ENCODE assay signal across 18 mouse cellular contexts in genomic region chr11:32230220-32230619, GRCm38 (mm10). TPM values are rescaled to one million over a fixed set of nuclear protein-coding genes. Genes with fewer than 3 reads are reported as not detected.
A peak's percentile ranks its signal among the peaks of the same experiment; 100 is the strongest.
DNase-seq lines count a peak whose midpoint lies in the region; ATAC-seq and TF ChIP-seq lines count a peak whose summit lies in the region.
"Had no signal": no experiment of that assay in that cellular context is flagged by ENCODE, and none has a peak within 500 bp of the region (broad histone marks: within the 10 kb centered on the region; RNA-seq: fewer than 3 reads in every experiment).

No protein-coding gene starts in this region.

- H3K36me3 ChIP-seq in kidney, postnatal 0 days (ENCODE audit: insufficient read depth, low read length): peaks cover 40% of the 10 kb centered on the region
- H3K36me3 ChIP-seq in liver, embryonic 13.5 days: peaks cover 73% of the 10 kb centered on the region

- 79% methylated on average over 4 of the region's 4 CpGs for WGBS in kidney, postnatal 0 days
- WGBS in liver, embryonic 13.5 days (ENCODE audit: insufficient replicate concordance): 78% methylated on average over 4 of the region's 4 CpGs

- no peak overlapping the region for H3K27ac ChIP-seq in kidney, postnatal 0 days
- H3K27ac ChIP-seq in liver, embryonic 13.5 days: peak overlapping the region; percentile 47
- H3K27ac ChIP-seq: heart, embryonic 10.5 days; kidney, embryonic 15.5 days; neural tube, embryonic 13.5 days had no signal

- ATAC-seq in kidney, postnatal 0 days (replicated peaks; ENCODE audit: low FRiP score, low read depth): no peak
- no peak for ATAC-seq in liver, embryonic 13.5 days (ENCODE audit: low read depth)
- ATAC-seq: CD4-positive, CD25-positive, alpha-beta regulatory T cell, adult 4 months; midbrain, embryonic 16.5 days had no signal

- DNase-seq in kidney, postnatal 0 days (ENCODE audit: low spot score): no peak
- no peak for DNase-seq in kidney, adult 18-20 months
- no peak for DNase-seq in liver, embryonic 13.5 days
- no peak for DNase-seq in liver
- peak; percentile 64 to 74 for DNase-seq in cerebellum, adult 18-20 months
- DNase-seq in cerebellum, adult 9-11 months: peak; percentile 69
- DNase-seq in spleen, postnatal 36 days (ENCODE audit: low spot score in 2 of 2): no peak
- DNase-seq: adrenal gland, postnatal 36 days; heart, postnatal 36 days; retina, postnatal 1 day; thymus, adult 2 months had no signal

- no peaks in the 10 kb centered on the region for H3K9me3 ChIP-seq in kidney, postnatal 0 days (replicated peaks; ENCODE audit: low read length)
- H3K9me3 ChIP-seq in liver, embryonic 13.5 days (replicated peaks): no peaks in the 10 kb centered on the region
- H3K9me3 ChIP-seq: heart, embryonic 10.5 days; kidney, embryonic 15.5 days; liver, embryonic 15.5 days; neural tube, embryonic 13.5 days had no signal

- peak; percentile 7; the same call in 1 of the 2 replicates for TF ChIP-seq CTCF in kidney, postnatal 0 days (IDR thresholded peaks at IDR 0.05; ENCODE audit: low read depth)

- no peak overlapping the region for H3K4me3 ChIP-seq in kidney, postnatal 0 days (replicated peaks; ENCODE audit: low read depth, low read length)
- H3K4me3 ChIP-seq in liver, embryonic 13.5 days (replicated peaks): no peak overlapping the region
- H3K4me3 ChIP-seq: heart, embryonic 10.5 days; kidney, embryonic 15.5 days; liver, embryonic 15.5 days; neural tube, embryonic 13.5 days had no signal

- H3K4me1 ChIP-seq in kidney, postnatal 0 days (replicated peaks; ENCODE audit: insufficient read depth, low read length): peaks cover 10% of the 10 kb centered on the region; the same call in 1 of the 2 replicates
- H3K4me1 ChIP-seq in liver, embryonic 13.5 days (replicated peaks): peaks cover 39% of the 10 kb centered on the region

- no peaks in the 10 kb centered on the region for H3K27me3 ChIP-seq in kidney, postnatal 0 days (ENCODE audit: insufficient read depth, low read length)
- H3K27me3 ChIP-seq in liver, embryonic 13.5 days: peaks cover 6% of the 10 kb centered on the region
- H3K27me3 ChIP-seq: kidney, embryonic 15.5 days; neural tube, embryonic 13.5 days had no signal

- no peak overlapping the region for H3K9ac ChIP-seq in kidney, postnatal 0 days (ENCODE audit: low read depth, low read length)
- no peak overlapping the region for H3K9ac ChIP-seq in liver, embryonic 13.5 days
- H3K9ac ChIP-seq: kidney, embryonic 15.5 days; liver, embryonic 15.5 days; neural tube, embryonic 13.5 days had no signal

- no peak overlapping the region for H3K4me2 ChIP-seq in kidney, postnatal 0 days (ENCODE audit: low read length)
- H3K4me2 ChIP-seq in liver, embryonic 13.5 days: no peak overlapping the region
- H3K4me2 ChIP-seq: kidney, embryonic 15.5 days; liver, embryonic 15.5 days; neural tube, embryonic 13.5 days had no signal

RNA-seq across cellular contexts. Expression of gene Mpg, which starts 3.9 kb away (rescaled TPM):
- polyA plus RNA-seq in kidney, postnatal 0 days (2015; fragmentation: Nextera tagmentation; extraction: Ambion mirVana): 31.6 and 33.0 TPM in 2 replicates
- 19.7 and 21.6 TPM in 2 replicates for polyA plus RNA-seq in liver, embryonic 13.5 days (2015; fragmentation: Nextera tagmentation; extraction: Ambion mirVana)

RNA-seq across cellular contexts. Expression of gene Rhbdf1, which starts 8.1 kb away (rescaled TPM):
- polyA plus RNA-seq in kidney, postnatal 0 days (2015; fragmentation: Nextera tagmentation; extraction: Ambion mirVana): 49.3 and 55.0 TPM in 2 replicates
- 5.6 and 6.2 TPM in 2 replicates for polyA plus RNA-seq in liver, embryonic 13.5 days (2015; fragmentation: Nextera tagmentation; extraction: Ambion mirVana)

RNA-seq across cellular contexts. Expression of gene Snrnp25, which starts 25.0 kb away (rescaled TPM):
- 49.5 and 49.6 TPM in 2 replicates for polyA plus RNA-seq in kidney, postnatal 0 days (2015; fragmentation: Nextera tagmentation; extraction: Ambion mirVana)
- 92.2 and 93.1 TPM in 2 replicates for polyA plus RNA-seq in liver, embryonic 13.5 days (2015; fragmentation: Nextera tagmentation; extraction: Ambion mirVana)

RNA-seq across cellular contexts. Expression of gene Il9r, which starts 30.1 kb away (rescaled TPM):
- not detected in 2 replicates for polyA plus RNA-seq in kidney, postnatal 0 days (2015; fragmentation: Nextera tagmentation; extraction: Ambion mirVana)
- polyA plus RNA-seq in liver, embryonic 13.5 days (2015; fragmentation: Nextera tagmentation; extraction: Ambion mirVana): 0.08 and 0.13 TPM in 2 replicates
- polyA plus RNA-seq: forebrain, embryonic 11.5 days; kidney, embryonic 15.5 days; midbrain, embryonic 16.5 days; neural tube, embryonic 13.5 days had no signal

RNA-seq across cellular contexts. Expression of gene Nprl3, which starts 37.3 kb away (rescaled TPM):
- polyA plus RNA-seq in kidney, postnatal 0 days (2015; fragmentation: Nextera tagmentation; extraction: Ambion mirVana): 36.9 and 44.2 TPM in 2 replicates
- 27.5 and 29.7 TPM in 2 replicates for polyA plus RNA-seq in liver, embryonic 13.5 days (2015; fragmentation: Nextera tagmentation; extraction: Ambion mirVana)

Comparison
In these comparisons a context has a peak if more than half of its experiments do, and no peak if none do; other contexts are left out.
1. DNase-seq: peak in cerebellum, adult 18-20 months (2 of 2) and cerebellum, adult 9-11 months (single experiment); none in kidney, postnatal 0 days (single experiment), kidney, adult 18-20 months (single experiment), liver, embryonic 13.5 days (single experiment), liver (single experiment) and spleen, postnatal 36 days (0 of 2).